Mouse (Mus musculus) ES-CJ7 (cell line): ENCODE data around the gene Cul3.

ENCODE experiments used
- DNase-seq: peaks from one replicate; pipeline ENCODE4 v3.0.0; 2011; ENCODE audit warnings: low read depth, low spot score

Gene Cul3

GRCm38 (mm10) chr1:80315533-80316045 is 24.7 kb downstream of the Cul3 start:
- peak; percentile 57 for DNase-seq

- no peak for DNase-seq
Measured at GRCm38 (mm10) chr1:80293307-80293706, 47.0 kb downstream of the Cul3 start.

GRCm38 (mm10) chr1:80278731-80279130 is 61.5 kb downstream of the Cul3 start:
- no peak for DNase-seq

- no peak for DNase-seq
Measured at GRCm38 (mm10) chr1:80260443-80260842, 79.8 kb downstream of the Cul3 start.

GRCm38 (mm10) chr1:80258632-80259031 is 81.6 kb downstream of the Cul3 start:
- DNase-seq = no peak

- DNase-seq = no peak
Measured at GRCm38 (mm10) chr1:80253309-80253708, 87.0 kb downstream of the Cul3 start.

- no peak for DNase-seq
Measured at GRCm38 (mm10) chr1:80250247-80250646, 90.0 kb downstream of the Cul3 start.

- no peak for DNase-seq
Measured at GRCm38 (mm10) chr1:80247131-80247530, 93.1 kb downstream of the Cul3 start.

GRCm38 (mm10) chr1:80244123-80244522 is 96.2 kb downstream of the Cul3 start:
- no peak for DNase-seq

GRCm38 (mm10) chr1:80241579-80241978 is 98.7 kb downstream of the Cul3 start:
- DNase-seq = no peak

GRCm38 (mm10) chr1:80240017-80240660 is 100.1 kb downstream of the Cul3 start:
- peak; percentile 27 for DNase-seq

GRCm38 (mm10) chr1:80239481-80239880 is 100.8 kb downstream of the Cul3 start:
- peak; percentile 31 for DNase-seq

GRCm38 (mm10) chr1:80236951-80237702 is 103.2 kb downstream of the Cul3 start:
- peak; percentile 89 for DNase-seq

- DNase-seq = peak; percentile 70
Measured at GRCm38 (mm10) chr1:80236126-80236525, 104.2 kb downstream of the Cul3 start.

GRCm38 (mm10) chr1:80230612-80231011 is 109.7 kb downstream of the Cul3 start:
- DNase-seq = peak; percentile 28

GRCm38 (mm10) chr1:80224839-80225412 is 115.4 kb downstream of the Cul3 start:
- no peak for DNase-seq

- DNase-seq = no peak
Measured at GRCm38 (mm10) chr1:80221151-80221550, 119.1 kb downstream of the Cul3 start.

- peak; percentile 30 for DNase-seq
Measured at GRCm38 (mm10) chr1:80218268-80218667, 122.0 kb downstream of the Cul3 start, which contains the start of gene Fam124b. Fam124b (minus strand) TSS chr1:80218473.
